Mouse (Mus musculus) MEL (cell line): Measurements from ENCODE around the gene Tyrobp. TPM values are rescaled to one million over a fixed set of nuclear protein-coding genes. Genes with fewer than 3 reads are reported as not detected.

ENCODE experiments used
- DNase-seq: peaks from one replicate; pipeline ENCODE4 v3.0.0; 2011; ENCODE audit warnings: low read depth, low spot score
- H3K27ac ChIP-seq: 2 replicates; pipeline ENCODE4 v1.5.1; 2012; ENCODE audit warnings: low read depth, mild to moderate bottlenecking, control low read depth, low read length, moderate library complexity; ENCODE audit not compliant: control insufficient read depth
- H3K27me3 ChIP-seq, 2 experiments: fragments of 150-350 bp in 1 of 2; sonication (generic) in 1 of 2; 2 replicates each; pipeline ENCODE4 v1.6.1; 2012; ENCODE audit warnings: low read length in 2 of 2, mild to moderate bottlenecking in 2 of 2, improper control_type of control experiment in 1 of 2, moderate library complexity in 1 of 2; ENCODE audit not compliant: insufficient read depth in 2 of 2, control insufficient read depth in 1 of 2
- H3K36me3 ChIP-seq, 2 experiments: 2 replicates each; pipeline ENCODE4 v1.6.1; 2012 to 2014; ENCODE audit warnings: low read length in 2 of 2, improper control_type of control experiment in 1 of 2, inconsistent platforms in 1 of 2, mild to moderate bottlenecking in 1 of 2; ENCODE audit not compliant: insufficient read depth in 2 of 2, control insufficient read depth in 1 of 2
- H3K4me1 ChIP-seq, 2 experiments: fragments of 150-350 bp in 1 of 2; sonication (generic) in 1 of 2; 2 replicates each; pipeline ENCODE4 v1.6.1; 2012; ENCODE audit warnings: low read length in 2 of 2, improper control_type of control experiment in 1 of 2, mild to moderate bottlenecking in 1 of 2; ENCODE audit not compliant: insufficient read depth in 2 of 2, control insufficient read depth in 1 of 2
- H3K4me3 ChIP-seq, 2 experiments: fragments of 150-350 bp in 1 of 2; sonication (generic) in 1 of 2; 2 replicates each; pipeline ENCODE4 v1.5.1; 2012; ENCODE audit warnings: low read depth in 2 of 2, low read length in 2 of 2, mild to moderate bottlenecking in 2 of 2, moderate library complexity in 2 of 2, control low read depth in 1 of 2, improper control_type of control experiment in 1 of 2; ENCODE audit not compliant: control insufficient read depth in 1 of 2, insufficient read depth in 1 of 2
- H3K79me2 ChIP-seq: 2 replicates; pipeline ENCODE4 v1.6.1; 2012; ENCODE audit warnings: mild to moderate bottlenecking, low read length, moderate library complexity; ENCODE audit not compliant: control insufficient read depth, poor library complexity, insufficient read depth
- H3K9ac ChIP-seq: 2 replicates; pipeline ENCODE4 v1.6.1; 2012; ENCODE audit warnings: low read depth, mild to moderate bottlenecking, control low read depth, low read length, moderate library complexity; ENCODE audit not compliant: control insufficient read depth, poor library complexity, severe bottlenecking
- H3K9me3 ChIP-seq: fragments of 150-350 bp; sonication (generic); replicated peaks from 2 replicates; pipeline ENCODE4 v1.6.1; 2012; ENCODE audit warnings: mild to moderate bottlenecking, low read length, improper control_type of control experiment, moderate library complexity; ENCODE audit not compliant: insufficient read depth
- CHD2 ChIP-seq: IDR thresholded peaks from 2 replicates; pipeline ENCODE4 v1.6.1; 2011; ENCODE audit warnings: low read length, improper control_type of control experiment
- CTCF ChIP-seq, 3 experiments: IDR thresholded peaks in 2 of 3; conservative IDR thresholded peaks in 1 of 3; 2 replicates each; pipeline ENCODE4 v1.5.1; 2011 to 2012; ENCODE audit warnings: low read length in 3 of 3, low read depth in 2 of 3, mild to moderate bottlenecking in 2 of 3, improper control_type of control experiment in 1 of 3, inconsistent platforms in 1 of 3, mixed read lengths in 1 of 3, moderate library complexity in 1 of 3; ENCODE audit not compliant: control insufficient read depth in 1 of 3, insufficient read depth in 1 of 3, poor library complexity in 1 of 3, severe bottlenecking in 1 of 3
- E2F4 ChIP-seq: IDR thresholded peaks from 2 replicates; pipeline ENCODE4 v1.6.1; 2011; ENCODE audit warnings: low read depth, low read length, improper control_type of control experiment, borderline replicate concordance
- EP300 ChIP-seq, 2 experiments: IDR thresholded peaks; 2 replicates each; pipeline ENCODE4 v1.6.1; 2011; ENCODE audit warnings: improper control_type of control experiment in 2 of 2, low read length in 2 of 2, low read depth in 1 of 2, mild to moderate bottlenecking in 1 of 2
- ETS1 ChIP-seq: IDR thresholded peaks from 2 replicates; pipeline ENCODE4 v1.6.1; 2012; ENCODE audit warnings: low read depth, mild to moderate bottlenecking, inconsistent platforms, low read length, improper control_type of control experiment, moderate library complexity
- GABPA ChIP-seq: IDR thresholded peaks from 2 replicates; pipeline ENCODE4 v1.6.1; 2012; ENCODE audit warnings: low read depth, mild to moderate bottlenecking, inconsistent platforms, low read length, improper control_type of control experiment, moderate library complexity
- GATA1 ChIP-seq: IDR thresholded peaks from 2 replicates; pipeline ENCODE4 v1.6.1; 2011; ENCODE audit warnings: low read depth, low read length, improper control_type of control experiment
- HCFC1 ChIP-seq: IDR thresholded peaks from 2 replicates; pipeline ENCODE4 v1.6.1; 2012; ENCODE audit warnings: low read depth, mild to moderate bottlenecking, inconsistent platforms, low read length, improper control_type of control experiment, moderate library complexity
- KAT2A ChIP-seq: conservative IDR thresholded peaks from 2 replicates; pipeline ENCODE4 v1.6.1; 2012; ENCODE audit warnings: low read depth, low read length, improper control_type of control experiment, inconsistent platforms
- MAX ChIP-seq: IDR thresholded peaks from 2 replicates; pipeline ENCODE4 v1.6.1; 2011; ENCODE audit warnings: low read length, improper control_type of control experiment
- MAZ ChIP-seq: IDR thresholded peaks from 2 replicates; pipeline ENCODE4 v1.6.1; 2012; ENCODE audit warnings: low read depth, mild to moderate bottlenecking, inconsistent platforms, low read length, improper control_type of control experiment
- MXI1 ChIP-seq: IDR thresholded peaks from 2 replicates; pipeline ENCODE4 v1.6.1; 2011; ENCODE audit warnings: mild to moderate bottlenecking, low read depth, low read length, improper control_type of control experiment
- MYC ChIP-seq: IDR thresholded peaks from 2 replicates; pipeline ENCODE4 v1.6.1; 2011; ENCODE audit warnings: low read depth, mild to moderate bottlenecking, low read length, improper control_type of control experiment, moderate library complexity
- NELFE ChIP-seq: IDR thresholded peaks from 2 replicates; pipeline ENCODE4 v1.6.1; 2011; ENCODE audit warnings: low read depth, low read length, improper control_type of control experiment
- NRF1 ChIP-seq: IDR thresholded peaks from 2 replicates; pipeline ENCODE4 v1.6.1; 2014; ENCODE audit warnings: low read depth, mild to moderate bottlenecking, inconsistent platforms, low read length, improper control_type of control experiment, moderate library complexity; ENCODE audit not compliant: poor library complexity, insufficient read depth, severe bottlenecking
- POLR2A ChIP-seq, 2 experiments: IDR thresholded peaks; 2 replicates each; pipeline ENCODE4 v1.6.1; 2011 to 2012; ENCODE audit warnings: low read length in 2 of 2, mild to moderate bottlenecking in 2 of 2, control low read depth in 1 of 2, improper control_type of control experiment in 1 of 2, low read depth in 1 of 2, moderate library complexity in 1 of 2; ENCODE audit not compliant: control insufficient read depth in 1 of 2, insufficient read depth in 1 of 2, poor library complexity in 1 of 2
- POLR2AphosphoS2 ChIP-seq: IDR thresholded peaks from 2 replicates; pipeline ENCODE4 v1.6.1; 2011; ENCODE audit warnings: low read length, improper control_type of control experiment
- RCOR1 ChIP-seq: IDR thresholded peaks from 2 replicates; pipeline ENCODE4 v1.6.1; 2012; ENCODE audit warnings: low read depth, mild to moderate bottlenecking, inconsistent platforms, low read length, improper control_type of control experiment
- TAL1 ChIP-seq: IDR thresholded peaks from 2 replicates; pipeline ENCODE4 v1.6.1; 2012; ENCODE audit warnings: mild to moderate bottlenecking, inconsistent platforms, low read length, moderate library complexity, mixed read lengths
- TBP ChIP-seq: IDR thresholded peaks from 2 replicates; pipeline ENCODE4 v1.8.0; 2011; ENCODE audit warnings: low read depth, low read length, improper control_type of control experiment
- TCF12 ChIP-seq: IDR thresholded peaks from 2 replicates; pipeline ENCODE4 v1.6.1; 2014; ENCODE audit warnings: low read depth, mild to moderate bottlenecking, inconsistent platforms, low read length, improper control_type of control experiment, moderate library complexity
- USF2 ChIP-seq, 2 experiments: IDR thresholded peaks; 2 replicates each; pipeline ENCODE4 v1.6.1; 2011 to 2012; ENCODE audit warnings: improper control_type of control experiment in 2 of 2, low read length in 2 of 2, borderline replicate concordance in 1 of 2, inconsistent platforms in 1 of 2, low read depth in 1 of 2, mild to moderate bottlenecking in 1 of 2; ENCODE audit not compliant: insufficient read depth in 1 of 2
- ZKSCAN1 ChIP-seq: IDR thresholded peaks from 2 replicates; pipeline ENCODE4 v1.6.1; 2012; ENCODE audit warnings: low read depth, mild to moderate bottlenecking, inconsistent platforms, low read length, improper control_type of control experiment, moderate library complexity
- ZMIZ1 ChIP-seq: IDR thresholded peaks from 2 replicates; pipeline ENCODE4 v1.6.1; 2012; ENCODE audit warnings: low read depth, mild to moderate bottlenecking, inconsistent platforms, low read length, improper control_type of control experiment, moderate library complexity
- polyA plus RNA-seq, 2 experiments: library from polyadenylated mRNA; stranded (reverse) in 1 of 2; unstranded in 1 of 2; fragments of >175 nt in 1 of 2; fragments of >200 nt in 1 of 2; gene quantifications; 2 replicates each; pipeline versions ENCODE4 v1.2.1 to v1.2.4; 2012; ENCODE audit warnings: low replicate concordance in 2 of 2, low read depth in 1 of 2; ENCODE audit not compliant: insufficient read length in 2 of 2, insufficient read depth in 1 of 2, missing spikeins in 1 of 2
- total RNA-seq: library from RNA; depleted of rRNA; stranded (reverse); fragments of 300-350 nt; gene quantifications from 2 replicates; pipeline ENCODE4 v1.2.3, GENCODE M21; 2012

Tyrobp gene
- total and polyA plus RNA-seq, 3 experiments, result 2.8 to 13.6 TPM; not detected in 1

GRCm38 (mm10) chr7:30420673-30421072 lies 7.1 kb downstream of the Tyrobp start:
- peak; percentile 50 for DNase-seq
- Histone ChIP-seq H3K79me2 (peaks cover 21% of the 10 kb centered on the region), H3K9me3 (no peaks in the 10 kb centered on the region), H3K27me3 (no peaks in the 10 kb centered on the region), H3K36me3 (peaks cover 1 to 19% of the 10 kb centered on the region in 2 experiments; a peak in 2 of 4 replicates), H3K4me3 (peak overlapping the region; percentile 75 to 77), H3K27ac (peak overlapping the region; percentile 92), H3K9ac (peak overlapping the region; percentile 73), H3K4me1 (peaks cover 0 to 28% of the 10 kb centered on the region in 2 experiments; a peak in 3 of 4 replicates)
- TF ChIP-seq GABPA (no peak), MAX (peak; percentile 71), EP300 (IDR thresholded peaks at IDR 0.05; ENCODE audit: low read depth in 1 of 2, low read length in 2 of 2) (no peak), MXI1 (peak; percentile 46; the same call in 1 of the 2 replicates), USF2 (IDR thresholded peaks at IDR 0.05; ENCODE audit: borderline replicate concordance in 1 of 2, insufficient read depth in 1 of 2, low read depth in 1 of 2, low read length in 2 of 2) (no peak), MYC (peak; percentile 81; the same call in 1 of the 2 replicates), RCOR1 (no peak), KAT2A (no peak), TCF12 (no peak), MAZ (no peak), E2F4 (no peak), ZKSCAN1 (no peak), TAL1 (no peak), CHD2 (no peak), ETS1 (no peak)

- Histone ChIP-seq H3K9ac (peak within 1 kb of the TSS; percentile 83), H3K79me2 (peaks cover 21% of the 10 kb centered on the region), H3K27me3 (no peaks in the 10 kb centered on the region), H3K4me3 (peak within 1 kb of the TSS; percentile 75 to 77), H3K4me1 (peaks cover 0 to 28% of the 10 kb centered on the region in 2 experiments; a peak in 3 of 4 replicates), H3K9me3 (no peaks in the 10 kb centered on the region), H3K36me3 (peaks cover 2 to 19% of the 10 kb centered on the region in 2 experiments; a peak in 3 of 4 replicates), H3K27ac (peak within 1 kb of the TSS; percentile 92)
- DNase-seq, result peak; percentile 93
- peak; percentile 67 for TF ChIP-seq TBP
- TF ChIP-seq POLR2A (IDR thresholded peaks at IDR 0.05; ENCODE audit: control insufficient read depth in 1 of 2, insufficient read depth in 1 of 2, low read depth in 1 of 2, low read length in 2 of 2, poor library complexity in 1 of 2), result peak; percentile 63 to 90
- peak; percentile 90 for TF ChIP-seq NELFE
- TF ChIP-seq MXI1, result peak; percentile 69
- TF ChIP-seq CTCF (IDR thresholded peaks at IDR 0.05 in 2 of 3, conservative IDR thresholded peaks at IDR 0.05 in 1 of 3; ENCODE audit: control insufficient read depth in 1 of 3, insufficient read depth in 1 of 3, low read depth in 2 of 3, low read length in 3 of 3, poor library complexity in 1 of 3, severe bottlenecking in 1 of 3), result no peak
- TF ChIP-seq TAL1, result no peak
- TF ChIP-seq HCFC1, result peak; percentile 66
- TF ChIP-seq NRF1, result peak; percentile 41; the same call in 1 of the 2 replicates
- no peak for TF ChIP-seq GATA1
- peak; percentile 56; the same call in 1 of the 2 replicates for TF ChIP-seq MAZ
- peak; percentile 94 for TF ChIP-seq ZMIZ1
- TF ChIP-seq ETS1, result peak; percentile 47; the same call in 1 of the 2 replicates
- TF ChIP-seq POLR2AphosphoS2, result peak; percentile 84; the same call in 1 of the 2 replicates
Measured at GRCm38 (mm10) chr7:30421175-30421889, 7.8 kb downstream of the Tyrobp start, which contains the start of gene Nfkbid. Gene Nfkbid, plus strand, starts transcription at chr7:30421732.
